Mouse (Mus musculus): ENCODE measurements around the gene Slc19a1.

Slc19a1 gene

DNA sequence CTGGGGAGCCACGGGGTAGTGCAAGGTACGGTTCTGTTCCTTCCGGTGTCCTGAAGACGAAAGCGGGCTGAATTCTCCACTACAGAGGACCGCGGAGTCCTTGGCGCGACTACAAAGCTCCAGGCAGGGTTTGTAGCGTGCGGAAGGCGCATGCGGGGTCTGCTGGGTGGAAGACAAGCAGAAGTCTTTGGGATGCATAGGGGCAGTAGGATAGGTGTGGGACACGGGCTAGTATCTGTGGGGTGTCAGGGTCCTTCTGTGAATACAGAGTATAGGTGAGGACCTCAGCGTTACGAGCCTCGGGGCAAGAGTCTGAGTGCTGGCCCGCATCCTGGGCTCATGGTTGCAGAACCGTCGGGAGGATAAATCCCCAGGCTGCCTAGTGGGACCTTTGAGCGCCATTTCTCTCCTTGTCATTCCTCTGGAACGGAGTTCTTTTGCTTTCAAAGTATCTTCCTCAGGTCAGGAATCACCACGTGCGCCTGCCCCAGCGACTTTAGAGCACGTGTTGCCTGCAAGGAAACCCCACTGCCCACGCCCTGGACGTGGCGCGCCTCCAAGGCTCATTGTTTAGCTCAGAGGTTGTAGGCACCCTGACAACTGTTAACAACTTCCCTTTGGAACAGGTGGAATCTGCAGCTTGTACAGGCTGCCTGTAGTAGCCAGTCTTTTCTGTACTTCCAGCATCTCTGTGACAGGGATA is 1.4 kb downstream of the Slc19a1 start:
- DNase-seq = peak; percentile 22 to 42

DNA sequence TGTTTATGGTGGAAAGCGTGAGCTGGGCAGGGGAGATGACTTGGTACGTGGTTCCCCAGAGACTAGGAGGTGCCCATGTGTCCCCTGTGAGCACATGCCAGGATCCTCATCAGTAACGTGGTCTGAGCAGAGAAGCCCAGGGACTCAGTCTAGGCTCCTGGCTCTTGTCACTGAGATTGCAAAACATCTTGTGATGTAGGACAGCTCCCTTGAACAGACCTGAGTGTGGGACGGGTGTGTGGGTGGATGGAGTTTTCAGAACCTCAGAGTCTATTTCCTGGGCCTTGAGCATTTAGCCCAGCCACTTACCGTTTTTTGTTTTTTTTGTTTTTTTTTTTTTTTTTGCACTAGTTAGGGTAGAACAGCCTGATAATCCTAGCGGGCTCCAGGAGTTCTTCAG is 3.4 kb downstream of the Slc19a1 start:
- DNase-seq = no peak

DNA sequence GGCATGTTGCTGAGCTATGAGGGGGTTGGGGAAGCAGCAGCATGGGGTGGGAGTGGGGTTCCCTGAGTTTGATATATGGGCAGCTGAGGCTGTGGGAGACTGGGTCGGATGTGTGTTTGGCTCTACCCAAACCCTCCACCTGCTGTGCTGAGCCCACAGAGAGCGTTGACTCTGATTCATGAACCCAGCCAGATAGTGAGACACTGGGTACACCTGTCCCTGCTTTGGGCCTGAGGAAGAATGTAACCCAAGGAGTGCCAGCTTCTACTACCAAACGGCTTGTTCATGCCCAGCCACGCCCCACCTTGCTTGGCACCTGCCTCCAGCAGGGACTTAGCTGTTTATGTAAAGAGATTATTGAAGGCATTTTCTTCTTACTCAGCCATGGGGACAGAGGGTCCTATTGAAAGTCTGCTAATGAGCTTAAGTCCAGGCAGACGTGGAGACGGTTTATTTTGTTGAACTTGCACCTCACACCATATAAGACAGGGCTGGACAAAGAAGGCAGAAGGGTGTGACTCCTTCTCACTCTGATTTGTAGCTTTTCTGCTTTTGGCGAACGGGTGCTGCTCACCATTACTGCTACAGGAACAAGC is 6.6 kb downstream of the Slc19a1 start:
- no peak for DNase-seq

DNA sequence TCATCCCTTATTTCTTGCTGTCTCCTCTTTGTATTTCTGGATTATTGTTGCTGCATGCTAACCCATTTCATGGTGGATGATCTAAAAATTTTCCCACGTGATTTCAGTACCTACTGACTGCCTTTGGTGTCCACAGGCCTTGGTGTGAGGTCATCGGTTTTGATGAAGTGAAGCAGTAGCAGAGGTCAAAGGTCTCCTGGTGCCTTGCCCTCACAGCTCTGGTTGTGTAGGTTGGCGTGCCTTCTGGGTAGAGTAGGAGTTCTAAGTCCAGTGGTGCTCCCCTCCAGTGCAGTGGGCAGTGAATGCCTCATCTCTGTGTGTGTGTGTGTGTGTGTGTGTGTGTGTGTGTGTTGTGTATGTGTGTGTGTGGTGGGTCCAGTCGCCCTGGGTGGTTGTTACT is 16.2 kb downstream of the Slc19a1 start:
- no peak for DNase-seq

DNA sequence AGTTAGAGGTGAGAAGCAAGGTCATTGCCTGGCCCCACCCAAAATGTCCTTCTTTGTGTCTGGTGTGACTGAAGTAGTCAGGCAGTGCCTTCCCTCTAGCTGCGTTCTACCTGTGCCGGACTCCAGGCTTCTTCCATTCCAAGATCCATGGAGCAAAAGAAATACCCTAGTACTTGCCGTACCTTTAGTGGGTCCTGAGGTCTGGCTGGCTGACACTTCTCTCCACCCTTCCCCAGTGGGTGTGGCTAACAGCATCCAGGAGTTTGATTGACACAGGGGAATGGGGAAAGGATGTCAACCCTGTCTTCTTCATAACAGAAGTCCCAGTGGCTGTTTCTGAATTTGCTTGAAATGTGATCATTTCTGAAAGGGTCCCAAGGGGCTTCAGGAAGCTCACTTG is 16.6 kb downstream of the Slc19a1 start:
- DNase-seq = no peak

DNA sequence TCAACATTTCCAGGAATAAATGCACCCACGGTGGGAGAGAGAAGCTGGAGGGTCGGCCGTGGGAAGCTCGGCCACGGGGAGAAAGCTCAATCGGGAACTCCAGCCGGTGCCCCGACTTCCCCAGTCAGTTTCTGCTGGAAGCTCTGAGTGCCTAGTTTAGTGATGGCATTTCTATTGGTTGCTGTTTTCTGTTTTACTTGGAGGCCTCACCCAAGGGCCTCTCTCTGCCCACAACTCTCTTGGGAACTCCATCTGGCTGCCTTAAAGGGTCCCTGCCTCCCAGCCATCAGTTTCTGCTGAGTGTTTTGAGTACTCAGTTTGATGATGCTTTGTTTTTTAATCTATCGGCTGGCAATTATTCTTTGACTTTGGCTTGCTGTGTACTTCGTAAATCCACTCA is 24.7 kb downstream of the Slc19a1 start:
- DNase-seq = no peak

DNA sequence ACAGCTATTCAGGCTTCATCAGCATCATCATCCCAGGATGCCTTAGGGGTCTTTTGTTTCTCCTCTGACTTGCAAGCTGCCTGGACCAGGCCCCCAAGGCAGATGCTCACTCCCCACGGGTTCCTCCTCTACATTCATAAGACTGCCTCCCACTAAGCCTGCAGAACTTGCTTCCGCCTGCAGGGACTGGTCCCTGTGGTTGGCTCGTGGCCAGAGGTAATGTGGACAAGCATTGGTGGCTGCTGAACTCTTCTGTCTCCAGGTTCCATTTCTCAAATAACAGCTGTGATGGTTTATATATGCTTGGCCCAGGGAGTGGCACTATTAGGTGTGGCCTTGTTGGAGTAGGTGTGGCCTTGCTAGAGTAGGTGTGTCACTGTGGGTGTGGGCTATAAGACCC is 29.4 kb downstream of the Slc19a1 start:
- no peak for DNase-seq

DNA sequence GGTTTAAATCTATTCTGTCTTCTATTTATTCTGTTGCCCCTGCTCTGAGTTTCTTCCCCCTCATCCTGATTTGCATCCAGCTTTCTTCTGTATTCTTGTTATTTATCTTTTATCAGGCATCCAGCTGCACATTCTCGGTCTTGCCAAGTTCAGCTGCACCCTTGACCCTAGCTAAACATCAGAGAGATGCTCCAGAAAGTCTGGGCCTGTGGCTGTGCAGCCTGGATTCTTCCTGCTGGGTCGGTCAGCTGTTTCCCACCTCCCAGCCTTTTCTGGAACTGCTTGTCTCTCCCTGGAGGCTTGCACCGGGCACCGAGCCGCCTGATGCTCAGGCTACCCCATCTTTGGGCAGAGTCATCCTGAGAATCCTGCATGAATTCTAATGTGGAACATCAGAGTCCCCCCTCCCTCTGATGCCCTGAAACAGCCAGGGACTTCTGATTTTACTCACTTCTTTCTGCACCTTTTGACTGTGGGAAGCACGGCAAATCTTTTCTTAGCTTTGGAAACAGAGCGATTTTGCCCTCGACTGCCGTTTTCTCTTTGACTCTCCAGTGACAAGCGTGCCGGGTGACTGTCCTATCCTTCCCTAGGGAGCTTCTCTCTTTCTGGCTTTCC is 30.5 kb downstream of the Slc19a1 start:
- DNase-seq = no peak

DNA sequence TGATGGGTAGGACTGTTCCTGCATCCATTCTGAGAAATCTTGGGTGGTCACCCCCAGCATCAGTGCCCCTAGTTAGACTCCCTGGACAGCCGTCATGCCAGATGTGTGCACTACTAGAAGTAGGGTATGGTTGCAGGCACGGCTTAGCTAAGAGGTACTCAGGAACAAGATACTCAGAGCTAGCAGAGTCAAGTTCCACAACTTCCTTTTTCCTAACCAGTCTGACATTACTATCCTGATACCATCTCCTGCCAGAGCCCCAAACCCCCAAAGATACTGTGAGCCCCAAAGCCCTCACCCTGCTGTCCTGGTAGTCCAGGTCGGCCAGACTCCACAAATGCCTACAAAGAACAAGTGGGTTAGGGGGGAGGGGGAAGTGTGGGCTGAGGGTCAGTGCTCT is 32.2 kb downstream of the Slc19a1 start:
- no peak for DNase-seq

DNA sequence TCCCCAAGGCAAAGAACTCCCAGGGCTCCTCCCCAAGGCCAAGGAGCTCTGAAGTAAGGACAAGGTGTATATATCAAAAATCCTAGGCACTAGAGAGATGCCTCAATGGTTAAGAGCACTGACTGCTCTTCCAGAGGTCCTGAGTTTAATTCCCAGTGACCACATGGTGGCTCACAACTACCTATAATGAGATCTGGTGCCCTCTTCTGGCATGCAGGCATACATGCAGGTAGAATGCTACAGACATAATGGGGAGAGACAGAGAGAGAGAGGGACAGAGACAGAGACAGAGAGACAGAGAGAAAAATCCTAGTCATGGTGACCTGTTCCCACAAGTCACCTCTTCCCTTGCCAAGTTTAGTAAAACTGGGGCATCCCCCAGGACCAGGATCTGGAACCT is 32.6 kb downstream of the Slc19a1 start:
- no peak for DNase-seq

DNA sequence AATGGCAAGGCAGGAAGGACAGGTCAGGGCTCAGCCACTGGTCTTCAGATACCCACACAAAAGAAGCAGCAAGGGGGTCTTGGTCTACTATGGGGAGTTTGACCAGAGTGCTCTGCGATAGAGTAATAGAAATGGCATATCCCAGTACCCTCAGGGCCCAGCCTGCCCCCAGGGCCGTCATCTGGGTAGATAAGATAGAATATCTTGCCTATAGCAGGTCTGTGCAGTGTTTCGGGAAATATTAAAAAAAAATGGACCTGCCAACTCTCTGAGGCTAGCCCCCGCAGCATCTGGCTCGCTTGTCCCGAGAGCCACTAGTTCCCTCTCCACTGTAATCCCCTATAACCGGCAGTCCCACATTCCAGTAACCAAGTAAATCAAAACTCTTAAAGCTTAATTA is 36.4 kb downstream of the Slc19a1 start:
- DNase-seq = no peak

DNA sequence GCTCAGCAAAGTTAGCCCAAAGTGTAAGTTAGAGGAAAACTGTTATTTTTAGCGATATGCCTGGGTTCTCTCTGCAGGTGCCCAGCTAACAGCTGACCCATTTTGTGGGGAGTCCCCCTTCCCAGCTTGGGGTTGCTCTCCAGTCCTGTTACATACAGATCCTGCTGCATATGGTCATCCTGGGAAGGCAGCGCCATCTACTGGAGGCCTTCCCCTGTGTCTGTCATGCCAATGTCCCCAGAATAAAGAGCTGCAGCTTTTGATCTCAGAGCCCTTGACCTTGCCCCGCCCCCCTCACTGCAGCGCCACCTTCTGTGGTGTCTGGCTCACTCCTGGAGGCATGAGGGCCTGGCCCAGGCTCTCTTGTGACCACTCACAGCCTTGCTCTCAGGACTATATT is 38.0 kb downstream of the Slc19a1 start:
- DNase-seq = peak; percentile 60 to 66

DNA sequence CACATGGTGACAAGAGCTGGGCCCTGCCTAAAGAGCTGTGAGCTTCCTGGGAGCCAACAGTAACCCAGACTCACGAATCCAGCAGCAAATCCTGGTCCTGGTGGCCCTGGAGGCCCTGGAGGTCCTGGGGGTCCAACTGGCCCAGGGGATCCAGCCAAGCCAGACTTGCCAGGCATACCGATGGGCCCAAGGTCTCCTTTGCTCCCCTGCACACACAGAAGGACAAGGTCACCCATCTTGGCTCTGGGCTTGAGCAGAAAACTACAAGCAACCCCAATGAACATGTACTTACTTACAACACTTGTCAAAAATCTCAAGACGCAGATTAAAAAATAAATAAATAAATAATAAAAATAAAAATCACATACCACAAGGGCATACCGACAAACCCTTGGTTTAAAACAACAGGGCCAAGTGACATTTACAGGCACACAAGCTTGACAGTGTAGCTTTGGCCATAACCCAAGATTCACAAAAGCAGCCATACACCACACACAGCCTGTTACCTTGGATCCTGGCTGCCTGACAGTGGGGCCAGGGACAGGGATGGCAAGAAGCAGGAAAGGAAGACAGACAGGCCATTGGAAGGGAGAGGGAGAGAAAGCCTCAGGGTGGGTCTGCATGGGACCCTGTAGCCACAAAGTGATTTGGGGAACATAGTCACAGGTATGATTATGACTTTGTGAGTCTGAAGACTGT is 42.4 kb downstream of the Slc19a1 start:
- DNase-seq = no peak

DNA sequence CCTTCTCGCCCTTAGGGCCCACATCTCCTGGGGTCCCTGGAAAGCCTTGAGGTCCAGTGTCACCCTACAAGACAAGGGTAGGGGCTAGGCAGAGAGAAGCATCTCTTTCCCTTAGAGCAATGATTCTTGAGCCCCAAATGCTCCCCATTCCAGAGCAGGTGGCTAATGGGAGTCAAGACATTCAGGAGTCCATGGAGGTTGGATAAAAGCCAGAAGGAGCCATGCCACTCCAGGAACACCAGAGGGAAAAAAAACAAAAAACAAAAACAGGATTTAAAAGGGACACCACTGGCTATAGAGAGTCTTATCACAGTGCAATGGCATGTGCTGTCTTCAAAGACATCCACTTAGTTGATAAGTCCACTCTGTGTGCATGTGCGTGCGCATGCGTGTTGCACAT is 46.4 kb downstream of the Slc19a1 start:
- no peak for DNase-seq

DNA sequence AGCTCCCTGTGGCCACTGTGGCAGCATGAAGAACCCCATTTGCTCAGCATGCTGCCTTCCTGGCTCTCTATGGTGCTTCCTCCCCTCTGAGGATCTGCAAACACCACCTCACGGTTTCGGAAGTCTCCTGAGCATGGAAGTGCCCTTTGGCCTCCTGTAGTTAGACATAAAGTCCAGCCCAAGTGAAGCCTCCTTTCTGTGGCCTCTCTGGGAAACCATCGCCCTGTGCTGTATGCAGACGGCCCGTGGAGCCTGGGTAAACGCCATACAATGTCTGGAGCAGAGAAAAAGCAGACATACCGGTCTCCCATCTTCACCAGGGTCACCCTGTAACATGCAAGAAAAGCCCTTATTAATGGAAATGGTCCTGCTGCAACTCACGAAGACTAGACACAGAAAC is 46.9 kb downstream of the Slc19a1 start:
- DNase-seq = no peak

DNA sequence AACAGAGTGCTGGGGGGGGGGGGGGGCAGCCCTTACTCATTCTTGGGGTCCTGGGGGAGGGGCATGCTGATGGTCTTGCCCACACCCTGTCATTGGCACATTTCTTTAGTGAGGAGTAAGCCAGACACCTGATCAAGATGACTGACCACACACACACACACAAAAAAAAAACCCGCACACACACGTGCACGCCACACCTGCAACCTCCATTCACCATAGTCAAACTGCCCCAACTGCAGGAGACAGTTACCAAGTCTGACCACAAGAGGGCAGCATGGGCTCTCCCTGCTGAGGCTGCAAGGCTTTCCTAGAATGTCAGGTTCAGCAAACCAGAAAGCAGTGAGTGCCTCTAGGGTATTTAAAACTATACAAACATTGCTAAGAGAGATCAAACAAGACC is 50.4 kb downstream of the Slc19a1 start:
- DNase-seq = peak; percentile 67 to 73

DNA sequence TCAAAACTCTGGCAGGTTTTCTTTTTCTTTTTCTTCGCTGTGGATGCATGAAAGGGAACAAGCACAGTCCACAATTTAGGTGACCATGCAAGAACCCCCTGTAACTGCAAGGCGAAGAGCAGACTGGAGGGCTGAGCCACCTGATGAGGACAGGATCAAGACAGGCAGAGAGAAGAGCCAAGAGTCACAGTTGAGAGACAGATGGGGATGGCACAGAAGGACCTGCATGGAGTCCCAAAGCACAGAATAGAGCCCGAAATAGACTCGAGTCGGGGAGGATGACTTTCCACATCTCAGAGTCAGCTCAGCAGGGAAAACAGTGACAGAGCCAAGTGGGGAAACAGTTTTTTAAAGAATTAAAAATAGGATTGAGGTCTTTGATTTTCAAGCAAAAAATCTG is 50.9 kb downstream of the Slc19a1 start:
- DNase-seq = no peak

DNA sequence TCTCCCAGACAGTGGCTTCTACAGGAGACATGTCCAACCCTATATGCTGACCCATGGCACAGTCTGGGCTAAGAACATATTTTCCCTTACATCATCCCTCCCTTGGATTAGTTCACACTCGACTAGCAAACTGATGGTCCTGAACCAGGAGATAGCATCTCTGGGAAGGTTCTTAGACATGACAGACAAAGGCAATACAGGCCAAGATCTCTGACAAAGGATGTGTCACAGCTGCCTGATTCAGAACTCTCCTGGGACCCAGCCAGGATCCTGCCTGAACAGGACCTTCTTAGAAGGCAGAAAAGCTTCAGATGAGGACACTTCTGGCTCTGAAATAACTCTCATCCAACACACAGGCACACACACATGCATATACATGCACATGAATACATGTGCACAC is 52.5 kb downstream of the Slc19a1 start:
- no peak for DNase-seq

DNA sequence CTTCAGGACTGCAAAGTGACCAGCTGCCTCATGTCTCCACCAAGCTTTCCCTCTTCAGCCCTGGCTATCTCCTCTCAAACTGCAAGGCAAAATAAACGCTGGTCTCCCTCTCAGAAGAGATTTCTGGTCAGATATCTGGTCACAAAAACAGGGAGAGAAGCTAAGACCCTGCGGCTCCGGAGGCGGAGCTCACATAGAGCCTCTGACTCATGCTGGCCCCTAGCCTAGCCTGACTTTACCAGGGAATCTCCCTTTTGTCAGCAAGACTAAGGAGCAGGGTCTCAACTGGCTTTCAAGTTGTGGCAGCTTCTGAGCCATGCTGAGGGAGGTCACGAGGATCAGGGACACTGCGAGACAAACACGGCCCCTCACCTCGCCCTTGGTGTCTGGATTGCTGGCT is 57.3 kb downstream of the Slc19a1 start:
- no peak for DNase-seq

DNA sequence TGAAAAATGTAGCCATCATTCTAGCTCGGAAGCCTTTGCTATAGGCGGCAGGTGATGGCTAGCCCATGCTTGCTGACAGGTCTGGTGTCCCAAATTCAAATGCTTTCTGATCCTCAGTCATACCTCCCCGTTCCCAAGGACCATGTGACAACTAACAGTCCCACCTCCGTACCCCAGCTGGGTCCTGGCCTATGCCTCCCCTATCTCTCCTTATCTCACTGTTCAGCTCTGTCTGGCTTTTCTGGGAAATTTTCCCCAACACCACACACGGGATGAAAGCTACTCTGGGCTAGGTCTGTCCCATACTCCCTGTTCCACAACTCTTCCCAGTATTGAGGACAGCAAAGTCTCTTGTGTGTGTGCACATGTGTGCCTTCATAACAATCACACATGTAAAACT is 58.0 kb downstream of the Slc19a1 start:
- DNase-seq = no peak

DNA sequence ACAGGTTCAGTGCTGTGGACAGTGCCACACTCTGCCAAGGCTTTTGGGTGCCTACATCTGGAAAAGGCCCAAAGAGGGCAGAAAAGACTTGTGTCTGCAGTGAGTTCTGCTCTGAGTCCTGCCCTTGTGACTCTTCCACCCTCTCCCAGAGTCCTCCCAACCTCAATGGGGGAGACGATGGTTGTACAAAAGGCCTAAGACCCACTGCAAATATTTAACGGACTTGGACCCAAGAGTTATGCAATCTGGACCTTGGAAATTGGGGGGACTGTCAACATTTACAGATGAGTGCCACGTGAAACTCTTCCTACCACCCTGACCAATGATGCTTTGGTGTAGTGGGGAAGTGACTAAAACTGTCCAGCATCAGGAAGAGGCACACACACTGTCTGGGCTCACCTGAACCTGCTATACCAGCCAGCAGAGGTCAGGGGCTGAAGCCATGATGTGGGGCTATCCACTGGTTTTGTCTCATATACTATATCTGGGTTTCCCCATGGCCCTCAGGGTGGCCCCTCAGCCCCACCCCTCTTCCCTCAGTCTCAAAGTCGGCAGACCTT is 59.6 kb downstream of the Slc19a1 start:
- DNase-seq = no peak

DNA sequence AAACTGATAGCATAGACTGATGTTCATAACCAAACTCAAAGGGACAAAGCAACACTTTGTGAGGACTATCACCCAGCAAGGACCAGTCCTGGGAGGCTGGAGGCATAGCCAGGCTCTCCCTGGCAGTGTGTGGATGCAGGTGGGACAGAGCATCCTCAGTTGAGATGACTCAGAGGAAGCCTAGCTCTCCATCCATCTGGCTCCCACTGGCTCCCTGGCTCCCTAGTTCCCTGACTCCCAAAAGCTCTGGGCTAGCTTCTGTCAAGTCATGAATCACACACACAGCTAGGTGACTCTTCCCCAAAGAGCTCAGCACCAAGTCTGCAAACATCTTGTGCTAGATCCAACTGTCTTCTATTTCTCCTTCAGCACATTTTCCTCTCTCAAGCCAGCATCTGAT is 61.8 kb downstream of the Slc19a1 start:
- no peak for DNase-seq

DNA sequence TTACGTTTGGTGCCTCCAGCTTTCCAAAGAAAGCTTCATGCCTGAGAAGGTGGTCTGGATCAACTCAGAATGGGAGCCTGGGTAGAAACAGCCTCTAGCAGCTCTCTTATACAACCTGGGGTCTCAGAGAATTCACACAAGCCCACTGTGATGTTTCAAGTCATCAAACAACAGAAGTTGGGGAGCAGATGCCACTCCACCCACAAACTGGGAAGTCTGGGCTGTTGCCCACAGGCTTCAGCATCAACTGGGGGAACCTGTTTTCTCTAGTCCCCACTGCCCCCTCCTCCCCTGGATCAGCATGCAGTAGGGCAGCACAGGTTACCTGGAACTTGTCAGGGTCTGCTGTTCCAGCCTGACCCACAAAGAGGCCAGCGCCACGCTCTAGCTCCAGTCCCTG is 63.6 kb downstream of the Slc19a1 start:
- DNase-seq = no peak

Data from thymus, postnatal 36 days (tissue).